Mouse (Mus musculus): ENCODE measurements around the gene Npl.

Npl gene

GRCm38 (mm10) chr1:153549536-153550199 is at the start of gene Npl:
TSS of gene Npl (minus strand) at chr1:153550045.
- peak; percentile 68 for DNase-seq (ENCODE audit: extremely low spot score)

GRCm38 (mm10) chr1:153599302-153600045 is 49.6 kb upstream of the Npl start:
- no peak for DNase-seq (ENCODE audit: extremely low spot score)

GRCm38 (mm10) chr1:153598773-153599172 is 48.9 kb upstream of the Npl start:
- peak; percentile 43 for DNase-seq (ENCODE audit: extremely low spot score)

- DNase-seq (ENCODE audit: extremely low spot score): no peak
Observed at GRCm38 (mm10) chr1:153593678-153594077, 43.8 kb upstream of the Npl start.

GRCm38 (mm10) chr1:153590176-153590734 is 40.4 kb upstream of the Npl start:
- no peak for DNase-seq (ENCODE audit: extremely low spot score)

- no peak for DNase-seq (ENCODE audit: extremely low spot score)
Observed at GRCm38 (mm10) chr1:153587956-153588355, 38.1 kb upstream of the Npl start.

- DNase-seq (ENCODE audit: extremely low spot score): no peak
Observed at GRCm38 (mm10) chr1:153586826-153587225, 37.0 kb upstream of the Npl start.

- no peak for DNase-seq (ENCODE audit: extremely low spot score)
Observed at GRCm38 (mm10) chr1:153585752-153586151, 35.9 kb upstream of the Npl start.

- no peak for DNase-seq (ENCODE audit: extremely low spot score)
Observed at GRCm38 (mm10) chr1:153583189-153583588, 33.3 kb upstream of the Npl start.

GRCm38 (mm10) chr1:153574730-153575129 is 24.9 kb upstream of the Npl start:
- DNase-seq (ENCODE audit: extremely low spot score): no peak

- no peak for DNase-seq (ENCODE audit: extremely low spot score)
Observed at GRCm38 (mm10) chr1:153572271-153573043, 22.6 kb upstream of the Npl start.

- DNase-seq (ENCODE audit: extremely low spot score): no peak
Observed at GRCm38 (mm10) chr1:153565701-153566100, 15.9 kb upstream of the Npl start.

GRCm38 (mm10) chr1:153564701-153565100 is 14.9 kb upstream of the Npl start:
- DNase-seq (ENCODE audit: extremely low spot score): no peak

- DNase-seq (ENCODE audit: extremely low spot score): no peak
Observed at GRCm38 (mm10) chr1:153563675-153564074, 13.8 kb upstream of the Npl start.

- DNase-seq (ENCODE audit: extremely low spot score): no peak
Observed at GRCm38 (mm10) chr1:153560805-153561204, 11.0 kb upstream of the Npl start.

- no peak for DNase-seq (ENCODE audit: extremely low spot score)
Observed at GRCm38 (mm10) chr1:153559701-153560100, 9.9 kb upstream of the Npl start.

GRCm38 (mm10) chr1:153559126-153559647 is 9.3 kb upstream of the Npl start:
- DNase-seq (ENCODE audit: extremely low spot score): peak; percentile 74

- peak; percentile 57 for DNase-seq (ENCODE audit: extremely low spot score)
Observed at GRCm38 (mm10) chr1:153556896-153557295, 7.1 kb upstream of the Npl start.

GRCm38 (mm10) chr1:153556202-153556601 is 6.4 kb upstream of the Npl start:
- DNase-seq (ENCODE audit: extremely low spot score): no peak

- peak; percentile 43 for DNase-seq (ENCODE audit: extremely low spot score)
Observed at GRCm38 (mm10) chr1:153550814-153551213, 969 bp upstream of the Npl start.

GRCm38 (mm10) chr1:153547555-153547954 is 2.3 kb downstream of the Npl start:
- DNase-seq (ENCODE audit: extremely low spot score): no peak

GRCm38 (mm10) chr1:153545196-153545595 is 4.6 kb downstream of the Npl start:
- no peak for DNase-seq (ENCODE audit: extremely low spot score)

All from embryo, embryonic 9.5 days (tissue).